21 mouse cellular contexts compared by ENCODE assay signal in the genomic region with DNA sequence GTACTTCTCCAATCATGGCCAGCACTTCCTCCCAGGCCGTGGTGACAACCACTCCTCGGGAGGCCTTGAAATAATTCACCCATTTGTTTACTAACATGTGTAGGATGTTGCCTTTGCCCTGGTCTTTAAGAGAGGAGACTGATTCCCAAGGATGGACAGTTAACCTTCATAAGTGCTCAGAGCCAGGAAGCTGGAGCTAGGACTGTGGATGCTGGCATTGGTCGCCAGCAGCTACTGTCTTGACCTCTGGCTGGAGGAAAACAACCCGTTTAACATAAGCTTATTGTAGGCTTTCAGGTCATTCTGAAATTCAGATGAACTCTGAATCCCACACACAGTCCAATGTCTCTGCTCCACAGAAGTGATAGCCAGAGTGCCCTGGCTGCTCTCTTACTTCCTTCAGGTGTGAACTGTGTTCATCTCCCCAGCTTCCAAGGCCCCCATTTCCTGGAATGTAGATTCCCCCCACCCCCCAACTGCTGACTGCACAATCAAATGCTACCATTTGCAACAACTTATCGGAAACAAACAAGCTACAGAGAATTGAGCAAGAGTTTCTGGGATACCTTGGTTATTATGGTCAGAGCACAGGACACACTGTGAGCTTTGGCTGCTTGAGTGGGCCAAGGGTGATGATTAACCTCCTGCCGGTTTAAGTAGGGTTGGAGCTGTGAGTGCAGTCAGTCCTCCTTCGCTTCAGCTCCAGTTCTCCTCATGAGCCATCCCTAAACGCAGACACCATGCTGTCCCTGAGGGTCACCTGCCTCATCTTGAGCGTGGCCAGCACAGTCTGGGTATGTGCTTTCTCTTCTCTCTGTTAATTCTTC. TPM values are rescaled to one million over a fixed set of nuclear protein-coding genes. Genes with fewer than 3 reads are reported as not detected.
DNase-seq lines count a peak whose midpoint lies in the region; ATAC-seq and TF ChIP-seq lines count a peak whose summit lies in the region.
"Had no signal": no experiment of that assay in that cellular context is flagged by ENCODE, and none has a peak within 500 bp of the region (broad histone marks: within the 10 kb centered on the region; RNA-seq: fewer than 3 reads in every experiment).

A gene (plus strand): TSS at position 602 of the 827 bp plus-strand sequence.

- H3K27me3 ChIP-seq in intestine, embryonic 15.5 days (replicated peaks) = no peaks in the 10 kb centered on the region
- H3K27me3 ChIP-seq in liver, embryonic 14.5 days (ENCODE audit: control insufficient read depth, insufficient read depth, low read length) = no peaks in the 10 kb centered on the region
- no peaks in the 10 kb centered on the region for H3K27me3 ChIP-seq in thymus, adult 2 months (ENCODE audit: control insufficient read depth, insufficient read depth, low read length)
- H3K27me3 ChIP-seq: CH12.LX; neural tube, embryonic 15.5 days had no signal

- H3K4me2 ChIP-seq in intestine, embryonic 15.5 days (replicated peaks) = no peak within 1 kb of the TSS
- H3K4me2 ChIP-seq in liver, embryonic 14.5 days (ENCODE audit: low read depth) = peak within 1 kb of the TSS; percentile 13; the same call in 1 of the 2 replicates
- H3K4me2 ChIP-seq: neural tube, embryonic 15.5 days had no signal

- no peak for TF ChIP-seq POLR2A in thymus, adult 2 months (IDR thresholded peaks at IDR 0.05; ENCODE audit: control insufficient read depth, extremely low read depth, insufficient read depth, low read length, poor library complexity)

- no peaks in the 10 kb centered on the region for H3K9me3 ChIP-seq in intestine, embryonic 15.5 days
- H3K9me3 ChIP-seq in liver, embryonic 14.5 days (ENCODE audit: control insufficient read depth, low read length) = no peaks in the 10 kb centered on the region
- H3K9me3 ChIP-seq: limb, embryonic 10.5 days; megakaryocyte, embryonic 14.5 days; neural tube, embryonic 15.5 days had no signal

- H3K9ac ChIP-seq in intestine, embryonic 15.5 days = no peak within 1 kb of the TSS
- peak within 1 kb of the TSS; percentile 45 for H3K9ac ChIP-seq in liver, embryonic 14.5 days (replicated peaks)
- H3K9ac ChIP-seq: neural tube, embryonic 15.5 days had no signal

- no peak within 1 kb of the TSS for H3K27ac ChIP-seq in intestine, embryonic 15.5 days
- no peak within 1 kb of the TSS for H3K27ac ChIP-seq in liver, embryonic 14.5 days
- no peak within 1 kb of the TSS for H3K27ac ChIP-seq in thymus, adult 2 months (ENCODE audit: control insufficient read depth, insufficient read depth, low read length)
- H3K27ac ChIP-seq: hindbrain, postnatal 0 days; limb, embryonic 10.5 days; neural tube, embryonic 15.5 days had no signal

- no peak within 1 kb of the TSS for H3K4me3 ChIP-seq in intestine, embryonic 15.5 days (replicated peaks)
- peak within 1 kb of the TSS; percentile 23 to 67 for H3K4me3 ChIP-seq in liver, embryonic 14.5 days (ENCODE audit: insufficient read depth in 1 of 2, low read depth in 2 of 2, low read length in 2 of 2)
- no peak within 1 kb of the TSS for H3K4me3 ChIP-seq in thymus, adult 2 months (ENCODE audit: control insufficient read depth, insufficient read depth, low read length)
- H3K4me3 ChIP-seq: limb, embryonic 10.5 days; megakaryocyte, embryonic 14.5 days; neural tube, embryonic 15.5 days had no signal

- TF ChIP-seq EP300 in liver, embryonic 14.5 days (IDR thresholded peaks at IDR 0.05; ENCODE audit: low read depth) = no peak

- 68% methylated on average over 9 of the region's 9 CpGs for WGBS in intestine, embryonic 15.5 days
- WGBS in liver, embryonic 14.5 days (ENCODE audit: insufficient replicate concordance) = 47% methylated on average over 9 of the region's 9 CpGs
- WGBS in thymus, adult 2 months = 82% methylated on average over 9 of the region's 9 CpGs

- peak; percentile 65; the same call in 1 of the 2 replicates for ATAC-seq in intestine, embryonic 15.5 days
- ATAC-seq in liver, embryonic 14.5 days (ENCODE audit: insufficient read depth) = peak; percentile 76
- ATAC-seq: activated CD4-positive, CD25-positive, alpha-beta regulatory T cell, adult 4 months; hindbrain, postnatal 0 days had no signal

- TF ChIP-seq CTCF in liver, embryonic 14.5 days (IDR thresholded peaks at IDR 0.05; ENCODE audit: low read depth) = no peak
- TF ChIP-seq CTCF in thymus, adult 2 months (IDR thresholded peaks at IDR 0.05; ENCODE audit: borderline replicate concordance, control insufficient read depth, extremely low read depth, insufficient read depth, low read length, poor library complexity) = no peak

- no peaks in the 10 kb centered on the region for H3K36me3 ChIP-seq in intestine, embryonic 15.5 days
- no peaks in the 10 kb centered on the region for H3K36me3 ChIP-seq in liver, embryonic 14.5 days (replicated peaks; ENCODE audit: control insufficient read depth, insufficient read depth, low read depth)
- no peaks in the 10 kb centered on the region for H3K36me3 ChIP-seq in thymus, adult 2 months (ENCODE audit: control insufficient read depth, insufficient read depth, low read length)
- H3K36me3 ChIP-seq: limb, embryonic 10.5 days; neural tube, embryonic 15.5 days had no signal

- no peak for DNase-seq in adrenal gland, postnatal 10 days
- no peak for DNase-seq in adrenal gland, postnatal 4 days (ENCODE audit: low spot score in 2 of 2)
- peak; percentile 50 for DNase-seq in kidney, postnatal 10 days
- DNase-seq in liver, embryonic 14.5 days (ENCODE audit: low read depth in 3 of 3, low spot score in 3 of 3) = no peak
- no peak for DNase-seq in adipocyte (ENCODE audit: low spot score)
- DNase-seq in thymus, adult 2 months = no peak
- no peak for DNase-seq in gastrocnemius, postnatal 10 days
- DNase-seq: cerebellum, adult 9-10 months; heart, adult 18-20 months; heart, postnatal 10 days; layer of hippocampus, postnatal 36 days; retina, postnatal 1 day had no signal

- no peaks in the 10 kb centered on the region for H3K4me1 ChIP-seq in intestine, embryonic 15.5 days (replicated peaks)
- H3K4me1 ChIP-seq in liver, embryonic 14.5 days (replicated peaks; ENCODE audit: control insufficient read depth in 2 of 2, insufficient read depth in 2 of 2, low read length in 1 of 2) = peaks cover 0 to 6% of the 10 kb centered on the region in 2 experiments; a peak in 2 of 4 replicates
- no peaks in the 10 kb centered on the region for H3K4me1 ChIP-seq in thymus, adult 2 months (replicated peaks; ENCODE audit: control insufficient read depth, insufficient read depth, low read length)
- H3K4me1 ChIP-seq: limb, embryonic 10.5 days; megakaryocyte, embryonic 14.5 days; neural tube, embryonic 15.5 days had no signal

RNA-seq across cellular contexts. Expression of the gene that starts here (rescaled TPM):
- total RNA-seq in adrenal gland, postnatal 10 days (2021) = 100 to 1,000 TPM; 274 to 777 TPM
- 100 to 1,000 TPM in 1 of 2 experiments, 1 to 10 TPM in 1; 8.3 to 344 TPM for total RNA-seq in adrenal gland, postnatal 4 days (2021)
- 8.1 and 13.6 TPM in 2 replicates for polyA plus RNA-seq in intestine, embryonic 15.5 days (2015; fragmentation: Nextera tagmentation; extraction: Ambion mirVana)
- 105 and 203 TPM in 2 replicates for polyA plus RNA-seq in liver, embryonic 14.5 days (2012; rRNA removed)
- polyA plus RNA-seq in liver, embryonic 14.5 days (2014; fragmentation: Nextera tagmentation; extraction: Ambion mirVana) = 436 and 506 TPM in 2 replicates
- 0.08 and 1.0 TPM in 2 replicates for polyA plus RNA-seq in thymus, adult 2 months (2012; rRNA removed)
- 1 to 10 TPM in 1 of 2 experiments, not detected in 1; 1.1 TPM for total RNA-seq in gastrocnemius, postnatal 10 days (2021)
- total RNA-seq: CH12.LX; heart, adult 18-20 months; hindbrain, postnatal 0 days; layer of hippocampus, postnatal 36 days had no signal
- polyA plus RNA-seq: activated CD4-positive, CD25-positive, alpha-beta regulatory T cell, adult 4 months; embryonic facial prominence, embryonic 11.5 days; forebrain, embryonic 11.5 days; hindbrain, postnatal 0 days; limb, embryonic 10.5 days had no signal

Comparison
In these comparisons a context has a peak if more than half of its experiments do, and no peak if none do; other contexts are left out.
1. RNA of the gene that starts here (total RNA-seq): 274 to 777 TPM in adrenal gland, postnatal 10 days and 8.3 to 344 TPM in adrenal gland, postnatal 4 days; 1.1 TPM in gastrocnemius, postnatal 10 days; every median in the first group is over 4 times any median in the second.
2. H3K4me3 ChIP-seq: peak in liver, embryonic 14.5 days (2 of 2); none in intestine, embryonic 15.5 days (single experiment) and thymus, adult 2 months (single experiment).